Mouse (Mus musculus) forebrain, embryonic 12.5 days (tissue): ENCODE measurements around the gene Rsad2. TPM values are rescaled to one million over a fixed set of nuclear protein-coding genes. Genes with fewer than 3 reads are reported as not detected.

Experiments used
- ATAC-seq: fragments of 200-750 bp; cut with Nextera tagmentation; 2 replicates; pipeline ENCODE4 v1.8.0; 2017; ENCODE audit warnings: moderate TSS enrichment; ENCODE audit not compliant: low FRiP score
- H3K27ac ChIP-seq: fragments of 300-500 bp; sonication (generic); 2 replicates; pipeline ENCODE4 v1.5.1; 2016; ENCODE audit warnings: mild to moderate bottlenecking
- H3K27me3 ChIP-seq: fragments of 300-500 bp; sonication (generic); 2 replicates; pipeline ENCODE4 v1.6.1; 2016; ENCODE audit warnings: mild to moderate bottlenecking
- H3K36me3 ChIP-seq: fragments of 300-500 bp; sonication (generic); replicated peaks from 2 replicates; pipeline ENCODE4 v1.6.1; 2016; ENCODE audit warnings: mild to moderate bottlenecking
- H3K4me1 ChIP-seq: fragments of 300-500 bp; sonication (generic); 2 replicates; pipeline ENCODE4 v1.6.1; 2016
- H3K4me2 ChIP-seq: fragments of 300-500 bp; sonication (generic); 2 replicates; pipeline ENCODE4 v1.6.1; 2016; ENCODE audit warnings: mild to moderate bottlenecking, moderate library complexity
- H3K4me3 ChIP-seq: fragments of 300-500 bp; sonication (generic); replicated peaks from 2 replicates; pipeline ENCODE4 v1.5.1; 2016; ENCODE audit warnings: mild to moderate bottlenecking
- H3K9ac ChIP-seq: fragments of 300-500 bp; sonication (generic); 2 replicates; pipeline ENCODE4 v1.6.1; 2016; ENCODE audit warnings: mild to moderate bottlenecking
- H3K9me3 ChIP-seq: fragments of 300-500 bp; sonication (generic); 2 replicates; pipeline ENCODE4 v1.6.1; 2016
- WGBS: fragments of 180-500 bp; shearing (Covaris S2); methylation state at CpG from one replicate; pipeline ENCODE4 v1.1.7; 2016; 5-methylcytosine and 5-hydroxymethylcytosine counted together
- polyA plus RNA-seq: library from polyadenylated mRNA; unstranded; fragments of >200 nt; fragmentation: Nextera tagmentation; extraction: Ambion mirVana; gene quantifications from 2 replicates; pipeline ENCODE4 v1.2.1, GENCODE M21; 2016

Gene Rsad2
- polyA plus RNA-seq, 1 experiment from 2014 or later = 0.79 TPM

DNA sequence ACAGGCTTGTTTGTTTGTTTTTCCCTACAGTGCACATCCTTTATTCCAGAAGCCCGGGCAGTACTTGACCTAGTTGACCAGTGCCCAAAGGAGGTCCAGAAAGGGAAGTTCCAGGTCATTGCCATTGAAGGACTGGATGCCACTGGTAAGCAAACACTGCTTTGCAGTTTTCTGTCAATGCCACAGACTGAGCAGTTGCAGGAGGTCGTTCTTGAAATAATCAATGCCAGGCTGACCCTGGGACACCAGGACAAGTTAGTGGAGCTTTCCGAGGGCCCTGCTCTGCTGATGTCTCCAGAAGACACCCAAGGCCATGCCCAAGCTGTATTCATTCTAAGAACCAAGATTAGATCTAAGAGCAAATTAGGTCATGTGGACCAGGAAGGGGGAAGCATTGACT, 15.1 kb upstream of the Rsad2 start:
- no peak overlapping the region for H3K4me3 ChIP-seq
- peaks cover 8% of the 10 kb centered on the region; the same call in 1 of the 2 replicates for H3K27me3 ChIP-seq
- no peaks in the 10 kb centered on the region for H3K36me3 ChIP-seq
- WGBS = 75% methylated on average over 3 of the region's 3 CpGs
- no peaks in the 10 kb centered on the region for H3K9me3 ChIP-seq
- no peak overlapping the region for H3K4me2 ChIP-seq
- H3K9ac ChIP-seq = no peak overlapping the region
- no peak overlapping the region for H3K27ac ChIP-seq
- no peak for ATAC-seq
- H3K4me1 ChIP-seq = peaks cover 12% of the 10 kb centered on the region; the same call in 1 of the 2 replicates

DNA sequence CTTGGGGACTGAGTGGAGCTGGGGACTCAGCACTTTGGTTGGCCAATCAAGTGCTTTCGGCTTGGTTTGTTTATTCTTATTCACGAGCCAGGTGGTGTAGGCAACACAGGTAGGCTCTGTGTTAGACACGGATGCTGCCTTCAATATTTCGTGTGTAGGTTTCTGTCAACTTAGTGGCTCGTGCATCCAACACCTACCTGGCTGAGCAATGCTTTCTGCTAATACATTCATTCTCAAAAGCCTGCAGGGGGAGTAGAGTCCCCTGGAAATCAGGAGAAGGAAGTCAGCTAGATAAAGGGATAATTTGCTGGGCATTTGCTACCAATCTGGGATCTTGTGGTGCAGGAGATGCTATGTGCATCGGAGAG, 13.8 kb upstream of the Rsad2 start:
- Histone ChIP-seq H3K36me3 (no peaks in the 10 kb centered on the region), H3K4me2 (peak overlapping the region; percentile 99), H3K4me3 (peak overlapping the region; percentile 67), H3K27me3 (peaks cover 8% of the 10 kb centered on the region; the same call in 1 of the 2 replicates), H3K27ac (peak overlapping the region; percentile 86; the same call in 1 of the 2 replicates), H3K4me1 (peaks cover 12% of the 10 kb centered on the region; the same call in 1 of the 2 replicates), H3K9ac (peak overlapping the region; percentile 82), H3K9me3 (no peaks in the 10 kb centered on the region)
- ATAC-seq = no peak; the same call in 1 of the 2 replicates
- WGBS = 25% methylated on average over 6 of the region's 6 CpGs

DNA sequence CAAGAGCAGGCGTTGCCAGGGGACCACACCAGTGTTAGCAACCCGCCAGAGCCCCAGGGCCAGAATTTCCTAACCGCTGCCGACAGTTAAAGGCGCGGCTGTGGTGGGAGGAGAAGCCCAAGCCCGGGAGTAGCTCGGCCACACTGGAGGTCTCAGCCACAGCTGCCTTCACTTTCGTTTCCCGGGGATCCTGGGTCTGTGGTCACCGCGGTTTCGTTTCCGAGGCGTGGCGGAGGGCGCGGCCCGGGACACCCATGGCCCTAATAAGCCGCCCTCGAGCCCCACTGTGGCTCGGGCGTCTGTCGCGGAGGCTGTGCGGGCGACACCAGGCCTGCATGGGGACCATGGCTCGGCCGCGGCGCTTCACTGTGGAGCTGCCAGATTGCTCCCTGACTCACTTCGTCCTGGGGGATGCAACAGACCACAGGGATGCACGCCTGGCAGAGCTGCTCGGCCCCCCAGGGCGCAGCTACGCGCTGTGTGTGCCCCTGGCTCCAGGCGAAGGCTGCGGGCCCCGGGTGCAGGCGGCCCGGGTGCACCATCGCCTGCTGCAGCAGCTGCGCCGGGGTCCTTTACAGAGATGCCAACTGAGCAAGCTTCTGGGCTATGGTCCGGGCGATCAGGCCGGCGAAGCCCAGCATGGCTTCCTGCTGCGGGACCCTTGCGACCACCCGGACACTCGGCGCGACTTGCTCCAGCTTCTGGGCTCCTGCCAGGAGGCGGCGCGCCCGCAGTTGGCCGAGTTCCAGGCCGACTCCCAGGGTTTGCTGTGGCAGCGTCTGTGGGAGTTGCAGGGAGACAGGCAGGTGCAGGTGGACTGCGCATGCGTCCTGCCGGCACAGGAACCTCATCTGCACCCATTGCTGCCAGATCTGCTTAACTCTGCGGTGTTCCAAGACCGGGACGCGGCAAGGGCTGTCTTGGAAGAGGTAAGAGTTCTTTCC, 13.1 kb upstream of the Rsad2 start, which contains the start of gene Cmpk2:
TSS of gene Cmpk2 (plus strand) at position 107 of the 944 bp plus-strand sequence.
- WGBS = under 1% methylated on average over 69 of the region's 69 CpGs

DNA sequence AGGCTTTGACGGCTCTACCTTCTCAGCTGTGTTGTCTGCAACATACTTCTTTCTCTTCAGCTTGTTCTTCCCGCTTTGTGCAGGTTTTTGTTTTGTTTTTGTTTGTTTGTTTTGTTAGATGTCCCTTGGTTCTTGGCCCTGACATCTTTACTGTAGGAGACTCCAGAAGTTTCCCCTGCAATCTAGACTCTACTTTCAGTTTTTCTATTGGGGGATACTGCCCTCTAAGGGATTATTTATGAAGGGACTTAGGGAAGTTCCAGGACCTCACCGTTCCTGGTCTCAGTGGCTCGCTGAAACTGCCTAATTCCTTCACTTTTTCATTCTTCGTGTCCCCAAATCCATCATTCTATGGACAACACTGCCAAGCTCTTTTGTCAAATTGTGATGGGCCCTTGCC, 9.3 kb upstream of the Rsad2 start:
- 71% methylated on average over 5 of the region's 5 CpGs for WGBS
- Histone ChIP-seq H3K4me2 (no peak overlapping the region), H3K4me1 (peaks cover 10% of the 10 kb centered on the region; the same call in 1 of the 2 replicates), H3K27me3 (peaks cover 4% of the 10 kb centered on the region; the same call in 1 of the 2 replicates), H3K4me3 (no peak overlapping the region), H3K9ac (no peak overlapping the region), H3K9me3 (no peaks in the 10 kb centered on the region), H3K27ac (no peak overlapping the region), H3K36me3 (no peaks in the 10 kb centered on the region)
- ATAC-seq = no peak

More for the DNA sequence above, 13.1 kb upstream of the Rsad2 start, which contains the start of gene Cmpk2:
- peak within 1 kb of the TSS; percentile 86 for H3K27ac ChIP-seq
- ATAC-seq = peak; percentile 84
- peaks cover 8% of the 10 kb centered on the region; the same call in 1 of the 2 replicates for H3K27me3 ChIP-seq
- H3K9me3 ChIP-seq = no peaks in the 10 kb centered on the region
- no peaks in the 10 kb centered on the region for H3K36me3 ChIP-seq
- peak within 1 kb of the TSS; percentile 82 for H3K9ac ChIP-seq
- H3K4me2 ChIP-seq = peak within 1 kb of the TSS; percentile 99
- H3K4me3 ChIP-seq = peak within 1 kb of the TSS; percentile 67
- peaks cover 12% of the 10 kb centered on the region; the same call in 1 of the 2 replicates for H3K4me1 ChIP-seq

DNA sequence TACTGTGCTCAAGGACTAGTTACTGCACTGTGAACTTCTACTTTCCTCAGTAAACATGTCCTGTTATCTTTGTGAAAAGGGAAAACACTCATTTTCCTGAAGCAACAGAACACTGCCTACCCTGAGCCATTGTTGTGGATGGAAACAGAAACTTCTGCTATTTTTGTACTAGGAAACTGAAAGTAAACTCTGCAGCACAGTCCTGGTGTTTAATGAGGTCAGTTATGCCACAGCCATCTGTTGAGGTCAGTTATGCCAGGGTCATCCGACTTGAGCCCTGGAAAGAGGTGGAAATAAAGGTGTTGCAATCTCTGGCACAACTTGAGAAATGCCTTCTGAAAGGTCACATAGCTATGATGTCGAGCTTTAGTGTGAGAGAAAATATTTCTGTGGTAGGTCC, 3.8 kb upstream of the Rsad2 start:
- no peak overlapping the region for H3K27ac ChIP-seq
- ATAC-seq = no peak
- H3K9me3 ChIP-seq = no peaks in the 10 kb centered on the region

DNA sequence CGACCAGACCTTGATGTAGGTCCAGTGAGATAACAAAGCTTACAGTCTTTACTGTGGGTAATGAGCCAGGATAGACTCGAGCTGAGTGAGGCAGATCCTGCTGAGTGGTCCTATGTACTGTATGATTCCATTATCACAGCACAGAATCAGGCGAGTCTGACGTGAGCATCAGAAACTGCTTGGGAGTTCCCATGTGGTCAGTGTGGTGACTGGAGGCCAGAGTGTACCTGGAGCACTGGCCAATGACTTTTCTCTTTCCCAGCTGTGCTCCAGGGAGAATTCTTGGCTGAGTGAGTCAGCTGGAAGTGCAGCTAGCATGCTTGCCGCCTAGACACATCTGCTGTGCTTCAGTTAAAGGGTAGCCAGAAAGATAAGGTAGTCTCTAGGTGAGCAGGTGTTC, 1.6 kb downstream of the Rsad2 start:
- ATAC-seq = no peak
- Histone ChIP-seq H3K9ac (no peak overlapping the region), H3K4me2 (no peak overlapping the region), H3K36me3 (no peaks in the 10 kb centered on the region), H3K9me3 (no peaks in the 10 kb centered on the region), H3K27ac (no peak overlapping the region), H3K4me3 (no peak overlapping the region), H3K4me1 (peaks cover 7% of the 10 kb centered on the region), H3K27me3 (no peaks in the 10 kb centered on the region)
- 58% methylated on average over 5 of the region's 5 CpGs for WGBS

More for the DNA sequence above, 3.8 kb upstream of the Rsad2 start:
- no peak overlapping the region for H3K9ac ChIP-seq
- no peaks in the 10 kb centered on the region for H3K36me3 ChIP-seq
- no peak overlapping the region for H3K4me2 ChIP-seq
- 81% methylated on average over 2 of the region's 2 CpGs for whole genome bisulfite sequencing
- H3K4me1 ChIP-seq = peaks cover 7% of the 10 kb centered on the region
- H3K4me3 ChIP-seq = no peak overlapping the region
- no peaks in the 10 kb centered on the region for H3K27me3 ChIP-seq

DNA sequence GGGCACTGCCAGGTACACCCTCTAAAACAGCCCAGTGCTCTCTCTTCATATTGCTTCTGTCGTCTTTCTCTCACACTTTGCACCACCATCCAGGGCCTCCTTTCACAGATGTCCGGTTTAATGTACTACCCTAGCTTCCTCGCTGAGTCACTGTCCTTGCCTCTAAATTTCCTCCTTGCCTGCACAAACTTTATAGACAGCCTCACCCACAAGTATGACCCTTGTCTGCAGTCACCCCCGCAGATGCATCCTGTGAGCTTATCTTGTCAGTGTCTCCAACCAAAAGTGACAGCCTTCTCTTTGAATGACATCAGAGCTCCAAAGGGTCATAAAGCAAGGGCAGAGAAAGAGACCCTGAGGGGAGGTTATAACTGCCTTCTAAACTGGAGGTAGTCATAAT, 3.3 kb downstream of the Rsad2 start:
- Histone ChIP-seq H3K4me2 (no peak overlapping the region), H3K9ac (no peak overlapping the region), H3K27ac (no peak overlapping the region), H3K27me3 (no peaks in the 10 kb centered on the region), H3K4me1 (peaks cover 7% of the 10 kb centered on the region), H3K4me3 (no peak overlapping the region), H3K9me3 (no peaks in the 10 kb centered on the region), H3K36me3 (no peaks in the 10 kb centered on the region)
- WGBS = 87% methylated on average over 4 of the region's 4 CpGs
- ATAC-seq = no peak

DNA sequence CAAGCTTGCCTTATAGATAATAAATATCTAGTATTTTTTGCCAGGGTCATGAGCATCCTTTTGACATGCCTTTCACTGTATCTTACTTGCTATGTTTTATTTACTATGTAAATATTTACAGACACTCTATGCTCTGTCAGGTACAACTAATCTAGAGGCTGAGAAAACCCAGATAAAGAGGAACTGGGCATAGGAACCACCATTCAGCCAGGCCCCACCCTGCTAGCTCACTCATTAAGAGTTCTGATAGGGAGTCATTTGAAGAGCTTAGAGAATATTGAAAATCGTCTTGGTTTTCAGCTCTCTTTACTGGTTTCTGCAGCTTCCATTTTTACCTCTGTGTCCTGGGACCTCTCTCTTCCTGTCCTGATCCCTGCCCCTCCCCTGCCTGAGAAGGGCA, 5.1 kb downstream of the Rsad2 start:
- Histone ChIP-seq H3K9ac (no peak overlapping the region), H3K4me3 (no peak overlapping the region), H3K36me3 (no peaks in the 10 kb centered on the region), H3K27ac (no peak overlapping the region), H3K27me3 (no peaks in the 10 kb centered on the region), H3K4me2 (no peak overlapping the region), H3K4me1 (peaks cover 5% of the 10 kb centered on the region), H3K9me3 (no peaks in the 10 kb centered on the region)
- 77% methylated on average over 1 of the region's 1 CpGs for WGBS
- no peak for ATAC-seq

DNA sequence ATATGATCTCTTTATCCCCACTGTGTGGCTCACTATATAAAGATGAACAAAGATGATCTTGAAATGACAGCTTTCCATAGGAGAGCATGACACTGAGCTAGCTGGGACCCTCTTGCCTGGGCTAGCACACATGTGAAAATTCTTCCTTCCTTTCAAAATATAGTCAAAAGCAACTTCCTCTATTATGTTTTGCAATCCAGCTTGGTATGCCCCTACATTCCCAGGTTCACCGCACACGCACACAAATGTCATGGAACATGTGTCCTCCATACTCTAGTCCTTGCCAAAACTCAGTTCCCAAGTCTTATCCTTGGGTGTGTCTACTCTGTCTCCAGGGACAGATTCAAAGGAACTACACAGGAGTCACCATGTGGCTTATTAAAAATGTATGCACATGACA, 6.8 kb downstream of the Rsad2 start:
- Histone ChIP-seq H3K4me3 (no peak overlapping the region), H3K4me1 (no peaks in the 10 kb centered on the region), H3K27me3 (no peaks in the 10 kb centered on the region), H3K27ac (no peak overlapping the region), H3K4me2 (no peak overlapping the region), H3K9ac (no peak overlapping the region), H3K9me3 (no peaks in the 10 kb centered on the region), H3K36me3 (no peaks in the 10 kb centered on the region)
- no peak for ATAC-seq
- WGBS = 96% methylated on average over 2 of the region's 2 CpGs

DNA sequence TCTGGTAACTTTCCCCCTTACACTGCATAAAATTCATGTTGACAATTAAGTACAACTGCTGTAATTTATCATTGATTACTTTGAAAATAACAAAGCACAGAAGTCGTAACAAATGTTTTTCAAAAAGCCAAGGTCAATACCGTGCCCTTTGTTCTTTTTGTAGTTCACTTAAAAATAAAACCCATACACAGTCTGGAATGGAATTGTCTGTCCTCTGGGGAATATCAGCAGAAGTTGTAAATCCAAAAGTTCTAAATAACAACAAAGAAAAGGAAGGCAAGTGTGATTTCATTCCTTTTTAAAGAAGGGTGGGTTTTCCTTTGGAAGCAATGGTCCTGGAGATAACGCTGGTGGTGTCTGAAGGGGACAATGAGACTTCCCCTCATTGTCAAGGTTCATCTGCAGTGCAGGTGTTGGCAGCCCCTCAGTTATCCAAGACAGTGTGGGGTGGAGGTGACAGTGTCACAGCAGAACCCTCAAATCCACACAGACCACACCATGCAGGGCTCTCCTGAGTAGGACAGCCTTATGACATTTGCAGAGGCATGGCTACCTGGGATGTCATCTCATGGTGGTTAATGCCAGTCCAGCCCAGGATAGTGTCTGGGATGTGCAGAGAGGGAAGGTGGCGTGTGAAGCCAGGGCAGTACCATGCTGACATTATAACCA, 9.7 kb downstream of the Rsad2 start:
- no peaks in the 10 kb centered on the region for H3K4me1 ChIP-seq
- WGBS = 83% methylated on average over 4 of the region's 4 CpGs
- H3K27ac ChIP-seq = no peak overlapping the region
- H3K4me2 ChIP-seq = no peak overlapping the region
- no peaks in the 10 kb centered on the region for H3K36me3 ChIP-seq
- no peaks in the 10 kb centered on the region for H3K9me3 ChIP-seq
- H3K4me3 ChIP-seq = no peak overlapping the region
- H3K27me3 ChIP-seq = no peaks in the 10 kb centered on the region
- ATAC-seq = no peak
- H3K9ac ChIP-seq = no peak overlapping the region

DNA sequence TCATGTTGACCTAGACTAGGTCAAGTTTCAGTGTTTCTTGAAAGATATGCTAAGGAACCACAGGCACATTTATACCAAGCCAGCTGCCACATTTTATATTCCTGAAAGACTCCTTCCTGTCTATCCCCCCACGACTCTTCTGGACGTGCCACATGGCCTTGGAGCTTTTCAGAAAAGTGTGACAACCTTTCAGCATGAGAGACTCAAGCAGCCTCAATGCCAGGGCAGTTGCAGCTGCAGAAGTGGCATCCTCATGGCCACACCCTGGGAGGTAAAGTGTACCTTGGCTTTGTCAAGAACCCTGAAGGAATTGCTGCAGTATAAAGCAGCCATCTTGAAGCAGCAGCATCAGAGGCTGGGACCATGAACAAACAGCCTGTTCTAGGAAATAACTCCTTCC, 11.7 kb downstream of the Rsad2 start:
- no peak overlapping the region for H3K27ac ChIP-seq
- H3K36me3 ChIP-seq = no peaks in the 10 kb centered on the region
- H3K4me3 ChIP-seq = no peak overlapping the region
- 100% methylated on average over 2 of the region's 2 CpGs for WGBS
- no peaks in the 10 kb centered on the region for H3K9me3 ChIP-seq
- no peaks in the 10 kb centered on the region for H3K27me3 ChIP-seq
- ATAC-seq = no peak
- no peaks in the 10 kb centered on the region for H3K4me1 ChIP-seq
- H3K9ac ChIP-seq = no peak overlapping the region
- no peak overlapping the region for H3K4me2 ChIP-seq

DNA sequence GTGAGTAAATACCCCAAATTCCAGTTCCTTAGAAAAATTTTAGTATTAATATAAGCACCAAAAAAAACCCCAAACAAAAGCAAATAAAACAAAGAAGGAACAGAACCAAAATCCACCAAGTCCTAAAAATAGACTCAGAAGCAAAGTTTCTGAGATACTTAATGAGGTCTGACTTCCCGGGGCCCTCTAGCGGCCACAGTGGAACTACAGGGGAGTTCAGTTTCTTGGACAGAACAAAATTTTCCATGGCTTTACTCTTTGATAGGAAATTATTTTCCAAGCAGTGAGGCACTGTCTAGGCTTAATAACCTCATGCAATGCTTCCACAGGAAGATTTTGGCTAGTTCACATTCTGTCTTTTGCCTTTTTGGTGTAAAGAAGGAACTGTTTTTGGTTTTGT, 12.2 kb downstream of the Rsad2 start:
- no peak overlapping the region for H3K27ac ChIP-seq
- H3K4me2 ChIP-seq = no peak overlapping the region
- no peaks in the 10 kb centered on the region for H3K9me3 ChIP-seq
- no peaks in the 10 kb centered on the region for H3K36me3 ChIP-seq
- WGBS = 0% methylated on average over 2 of the region's 2 CpGs
- H3K4me1 ChIP-seq = no peaks in the 10 kb centered on the region
- no peak for ATAC-seq
- no peak overlapping the region for H3K4me3 ChIP-seq
- no peak overlapping the region for H3K9ac ChIP-seq
- H3K27me3 ChIP-seq = no peaks in the 10 kb centered on the region
